Mouse (Mus musculus) left cerebral cortex, adult 9 months (tissue): ENCODE results near the gene Emp3.
"Not testable (repeated sequence)": the region's sequence is repeated elsewhere in the genome, so short reads cannot be mapped to it uniquely, and the experiment has no call there.

Source experiments
- DNase-seq, 2 experiments: peaks; one replicate each; pipeline ENCODE4 v3.0.0; 2022; ENCODE audit warnings: low spot score in 2 of 2

Emp3 gene

DNA sequence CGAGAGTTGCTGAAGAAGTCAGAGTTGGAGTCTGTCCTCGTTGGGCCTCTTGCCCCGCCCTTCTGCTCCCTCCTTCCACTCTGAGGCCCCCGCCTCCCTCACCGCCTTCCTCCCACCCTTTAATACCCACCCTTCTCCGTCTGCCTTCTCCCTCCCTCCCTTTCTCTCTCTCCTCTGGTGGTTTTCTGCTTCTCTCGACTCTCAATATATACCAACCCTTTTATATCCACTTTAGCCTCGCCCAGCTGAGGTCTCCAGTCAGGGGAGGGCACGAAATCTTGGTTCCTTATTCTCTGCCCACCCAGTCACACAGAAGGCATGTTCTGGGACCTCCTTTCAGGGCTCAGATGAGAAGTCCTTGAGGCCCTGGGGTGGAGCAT lies at the start of gene Emp3:
Gene Emp3 (minus strand): TSS at position 163 of the 380 bp plus-strand sequence.
- no peak for DNase-seq

DNA sequence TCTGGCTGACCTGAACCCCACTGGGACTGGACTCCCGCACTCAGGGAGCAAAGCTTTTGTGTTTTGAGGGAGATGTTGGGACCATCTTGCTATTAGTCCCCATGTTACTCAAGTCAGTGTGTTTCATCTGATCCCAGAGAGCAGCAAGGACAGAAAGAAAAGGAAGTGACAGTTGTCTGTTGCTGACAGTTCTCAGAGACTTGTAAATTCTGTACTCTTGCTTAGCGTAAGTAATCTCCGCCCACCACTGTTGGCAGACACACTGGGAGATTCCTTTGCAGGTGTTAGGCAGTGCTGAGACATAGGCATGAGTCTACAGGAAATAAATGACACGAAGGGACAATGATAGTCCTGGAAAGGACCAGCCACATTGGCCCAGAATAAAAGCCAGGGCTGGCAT lies 35.4 kb upstream of the Emp3 start:
- DNase-seq: no peak

DNA sequence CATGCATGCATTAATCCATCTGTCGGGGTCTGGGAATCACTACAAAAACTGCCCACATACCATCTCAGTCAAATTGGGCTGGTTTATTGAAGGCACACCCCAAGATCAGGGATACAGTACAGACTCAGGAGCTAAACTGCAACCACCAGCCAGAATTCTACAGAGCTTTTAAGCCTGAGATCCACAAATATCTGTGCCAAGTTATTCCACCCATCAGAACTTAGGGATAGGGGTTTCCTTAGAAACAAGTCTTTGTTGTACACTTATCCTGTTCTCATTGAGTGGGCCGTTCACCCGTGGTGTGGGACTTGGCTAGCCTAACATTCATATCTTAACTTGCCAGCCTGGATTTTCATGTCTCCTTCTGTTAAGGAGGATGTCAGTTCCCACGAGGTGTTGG lies 27.9 kb upstream of the Emp3 start:
- peak in 1 of 2 experiments; percentile 25 for DNase-seq

DNA sequence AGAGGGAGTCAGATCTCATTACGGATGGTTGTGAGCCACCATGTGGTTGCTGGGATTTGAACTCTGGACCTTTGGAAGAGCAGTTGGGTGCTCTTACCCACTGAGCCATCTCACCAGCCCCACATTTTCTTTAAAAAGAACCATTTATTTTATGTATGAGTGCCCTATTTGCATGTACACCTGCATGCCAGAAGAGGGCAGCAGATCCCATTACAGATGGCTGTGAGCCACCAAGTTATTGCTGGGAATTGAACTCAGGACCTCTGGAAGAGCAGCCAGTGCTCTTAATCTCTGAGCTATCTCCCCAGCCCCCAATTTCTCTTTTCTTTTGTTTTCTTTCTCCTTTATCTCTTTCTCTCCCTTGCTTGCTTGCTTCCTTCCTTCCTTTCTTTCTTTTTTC lies 22.1 kb upstream of the Emp3 start:
- DNase-seq: not testable (repeated sequence)

DNA sequence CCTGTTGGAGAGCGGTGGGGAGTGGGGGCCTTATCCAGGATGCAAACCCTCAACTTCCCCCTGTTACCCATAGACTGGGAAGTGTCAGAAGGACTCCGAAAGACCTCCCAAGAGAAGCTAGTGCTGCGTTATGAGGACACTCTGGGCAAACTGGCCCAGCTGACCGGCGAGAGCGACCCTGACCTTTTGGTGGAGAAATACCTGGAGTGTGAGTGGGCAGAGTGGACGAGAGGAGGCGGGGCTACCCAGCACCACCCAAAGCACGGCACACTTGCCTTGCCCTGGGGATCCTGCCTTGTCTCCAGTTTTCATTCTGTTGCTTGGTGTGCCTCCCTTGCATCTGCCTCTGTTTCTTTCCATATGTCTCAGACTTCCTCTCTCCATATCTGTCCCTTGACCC lies 20.8 kb upstream of the Emp3 start:
- no peak for DNase-seq

DNA sequence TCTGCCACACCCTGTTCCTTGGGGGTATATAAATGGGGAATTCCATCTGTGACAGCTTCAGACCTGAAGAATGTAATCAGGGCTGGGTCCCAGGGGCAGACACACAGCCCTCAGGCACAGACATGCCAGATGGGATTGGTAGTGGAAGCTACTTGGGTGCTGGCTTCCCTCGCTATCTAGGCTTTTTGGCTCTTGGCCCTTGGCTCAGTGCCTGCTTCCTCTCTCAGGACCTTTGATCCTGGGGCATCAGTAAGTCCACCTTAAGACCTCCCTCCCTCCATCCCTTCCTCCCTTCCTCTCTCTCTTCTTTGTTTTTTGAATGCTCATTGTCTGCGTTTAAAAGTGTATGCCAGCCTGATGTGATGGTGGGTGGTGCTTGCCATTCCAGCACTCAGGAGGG lies 18.6 kb upstream of the Emp3 start:
- DNase-seq: no peak

DNA sequence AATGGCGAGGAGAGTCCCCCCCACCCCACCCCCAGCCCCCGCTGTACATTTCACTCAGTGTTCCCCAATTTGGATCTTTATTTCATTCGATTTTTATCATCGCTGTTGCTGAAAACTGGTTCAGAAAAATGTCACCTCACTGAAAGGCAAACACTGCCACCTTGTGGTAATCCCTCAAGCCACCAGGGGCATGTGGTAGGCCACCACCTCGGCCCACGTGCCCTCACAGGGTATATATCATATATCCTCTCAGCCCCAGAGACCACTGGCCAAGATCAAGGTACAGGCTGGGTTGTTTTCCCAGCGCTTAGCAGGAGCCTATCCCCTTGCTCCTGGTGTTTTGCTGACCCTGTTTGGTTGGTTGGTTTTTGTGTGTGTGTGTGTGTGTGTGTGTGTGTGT lies 13.9 kb upstream of the Emp3 start:
- DNase-seq: peak in 1 of 2 experiments; percentile 55

DNA sequence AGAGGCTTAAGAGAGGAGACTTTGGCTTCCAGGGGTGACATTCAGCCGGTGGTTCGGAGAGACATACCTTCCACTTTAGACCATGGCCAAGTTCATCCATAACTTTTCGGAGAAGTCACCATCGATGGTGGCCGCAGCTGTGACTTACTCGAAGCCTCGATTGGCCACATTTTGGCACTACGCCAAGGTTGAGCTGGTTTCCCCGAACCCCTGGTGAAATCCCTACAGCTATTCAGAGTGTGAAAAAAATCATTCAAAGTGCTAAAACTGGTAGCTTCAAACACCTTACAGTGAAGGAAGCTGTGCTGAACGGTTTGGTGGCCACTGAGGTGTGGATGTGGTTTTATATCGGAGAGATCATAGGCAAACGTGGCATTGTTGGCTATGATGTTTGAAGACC lies 12.6 kb upstream of the Emp3 start:
- DNase-seq: not testable (repeated sequence)

DNA sequence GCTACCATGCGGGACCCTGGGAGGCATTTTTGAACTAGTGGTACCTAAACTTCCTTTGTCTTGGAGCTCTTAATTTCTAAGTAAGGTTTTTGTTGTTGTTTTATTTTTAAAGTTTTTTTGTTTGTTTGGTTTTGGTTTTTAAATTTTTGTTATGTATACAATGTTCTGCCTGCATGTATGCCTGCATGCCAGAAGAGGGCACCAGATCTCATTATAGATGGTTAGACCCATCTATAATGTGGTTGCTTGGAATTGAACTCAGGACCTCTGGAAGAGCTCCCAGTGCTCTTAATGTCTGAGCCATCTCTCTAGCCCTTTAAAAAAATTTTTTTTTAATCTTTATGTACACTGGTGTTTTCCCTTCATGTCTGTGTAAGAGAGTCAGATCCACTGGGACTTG lies 8.5 kb upstream of the Emp3 start:
- no peak for DNase-seq

DNA sequence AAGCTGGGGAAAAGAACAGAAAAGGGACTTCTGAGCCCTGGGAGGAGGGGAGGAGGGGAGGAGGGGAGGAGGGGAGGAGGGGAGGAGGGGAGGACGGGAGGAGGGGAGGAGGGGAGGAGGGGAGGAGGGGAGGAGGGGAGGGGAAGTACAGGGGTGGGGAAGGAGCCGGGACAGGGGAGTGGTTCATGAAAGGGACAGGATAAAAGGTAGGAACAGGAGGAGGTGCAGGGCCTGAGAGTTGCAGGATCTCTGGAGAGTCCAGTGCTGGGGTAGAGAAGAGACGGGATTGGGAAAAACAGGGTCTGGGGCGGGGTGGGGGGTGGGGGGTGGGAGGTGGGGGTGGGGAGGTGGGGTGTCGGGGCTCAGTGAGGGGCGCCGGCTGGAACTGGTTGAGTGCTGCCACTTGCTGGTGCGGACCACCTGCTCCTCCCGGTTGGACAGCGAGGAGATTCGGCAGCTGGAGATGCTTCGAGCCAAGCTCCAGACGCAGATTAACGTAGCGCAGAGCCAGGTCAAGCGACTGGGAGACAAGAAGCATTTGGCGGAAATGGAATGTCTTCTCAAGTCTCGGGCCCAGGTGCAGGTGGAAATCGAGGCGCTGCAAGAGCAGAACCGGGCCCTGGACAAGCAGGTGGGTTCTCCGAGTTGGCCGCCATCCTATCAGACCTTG lies 7.6 kb upstream of the Emp3 start:
- DNase-seq: no peak

DNA sequence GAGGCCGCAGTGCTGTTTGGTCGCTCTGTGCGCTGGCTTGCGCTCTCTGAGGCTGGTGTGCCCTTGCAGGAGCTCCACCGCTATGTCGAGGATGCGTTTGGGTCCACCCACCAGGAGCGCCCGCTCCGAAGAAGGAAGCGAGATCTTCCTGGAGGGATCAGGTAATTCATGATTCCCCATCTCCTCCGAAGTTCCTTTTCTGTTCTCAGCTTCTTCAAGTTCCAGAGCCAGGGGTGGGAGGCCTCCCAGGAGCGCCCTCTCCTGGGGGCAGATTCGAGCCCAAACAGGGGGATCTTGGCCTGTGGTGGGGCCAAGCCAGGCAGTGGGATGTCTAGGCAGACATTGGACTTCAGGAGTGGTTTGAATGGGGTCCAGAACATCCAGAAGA lies 3.2 kb upstream of the Emp3 start:
- no peak for DNase-seq

DNA sequence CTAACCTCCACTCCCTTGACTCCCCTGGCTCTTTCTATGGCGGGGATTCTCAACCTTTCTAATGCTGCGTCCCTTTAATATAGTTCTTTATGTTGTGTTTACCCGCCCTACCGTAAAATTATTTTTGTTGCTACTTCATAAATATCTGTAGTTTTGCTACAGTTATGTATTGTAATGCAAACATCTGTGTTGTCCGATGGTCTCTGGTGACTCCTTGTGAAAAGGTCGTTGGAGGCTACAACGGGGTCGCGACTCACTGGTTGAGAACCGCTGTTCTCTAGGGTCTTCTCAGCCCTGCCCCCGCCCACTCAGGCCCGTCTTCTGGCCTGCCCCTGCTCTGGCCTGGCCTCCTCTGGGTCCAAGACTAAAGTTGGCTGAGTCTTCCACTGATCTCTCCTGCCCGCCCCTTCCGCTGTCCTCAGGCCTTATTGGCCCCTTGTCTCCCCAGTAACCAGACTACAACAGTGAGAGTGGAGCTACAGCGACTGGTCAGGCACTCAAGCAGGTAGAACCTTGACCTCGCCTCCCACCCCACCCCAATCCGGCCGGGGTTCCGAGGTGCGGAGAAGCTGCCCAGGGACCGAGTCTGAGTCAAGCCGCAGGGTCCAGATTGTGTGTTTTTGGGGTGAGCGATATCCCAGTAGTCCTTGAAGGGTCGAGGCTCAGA lies 2.7 kb upstream of the Emp3 start, which contains the start of gene Ccdc114:
Gene Ccdc114 (plus strand): TSS at position 311 of the 667 bp plus-strand sequence.
- peak in 1 of 2 experiments; percentile 36 for DNase-seq

DNA sequence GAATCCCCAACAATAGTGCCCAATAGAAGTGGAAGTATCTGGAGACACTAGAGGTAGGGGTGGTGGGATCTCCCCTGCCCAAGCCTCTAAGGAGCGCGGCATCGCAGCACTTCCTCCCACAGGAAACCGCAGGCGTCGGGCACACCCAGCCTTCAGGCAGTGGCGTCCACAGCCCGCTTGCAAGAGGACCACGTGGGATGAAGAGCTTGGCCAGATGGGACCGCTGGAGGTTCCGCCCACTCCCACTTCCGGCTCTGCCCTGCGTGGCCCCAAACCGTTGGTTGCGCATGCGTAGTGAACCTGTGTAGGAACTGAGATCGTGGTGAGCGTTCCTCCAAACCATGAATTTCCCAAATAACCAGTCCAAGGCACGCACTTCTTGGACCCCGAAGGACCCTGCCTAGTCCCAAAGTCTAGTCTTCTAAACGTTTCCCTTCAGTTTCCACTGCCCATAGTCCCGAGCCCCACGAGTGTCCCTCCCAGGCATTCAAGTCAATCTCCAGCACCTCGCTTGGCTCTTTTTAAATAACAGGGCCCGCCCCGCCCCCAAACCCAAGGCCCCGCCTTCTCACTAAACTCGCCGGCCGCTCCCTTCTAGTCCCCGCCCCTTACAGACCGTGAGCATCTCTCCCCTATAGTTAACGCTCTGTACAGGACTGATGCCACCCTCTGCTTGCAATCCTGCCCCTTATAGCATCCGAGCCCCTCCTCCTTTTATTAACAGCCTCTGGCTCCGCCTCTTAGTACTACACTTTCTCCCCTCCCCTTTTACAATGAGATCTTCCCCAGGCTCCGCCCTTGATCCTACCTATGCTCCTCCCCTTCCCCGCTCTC lies 1.9 kb upstream of the Emp3 start:
- peak; percentile 89 to 96 for DNase-seq

DNA sequence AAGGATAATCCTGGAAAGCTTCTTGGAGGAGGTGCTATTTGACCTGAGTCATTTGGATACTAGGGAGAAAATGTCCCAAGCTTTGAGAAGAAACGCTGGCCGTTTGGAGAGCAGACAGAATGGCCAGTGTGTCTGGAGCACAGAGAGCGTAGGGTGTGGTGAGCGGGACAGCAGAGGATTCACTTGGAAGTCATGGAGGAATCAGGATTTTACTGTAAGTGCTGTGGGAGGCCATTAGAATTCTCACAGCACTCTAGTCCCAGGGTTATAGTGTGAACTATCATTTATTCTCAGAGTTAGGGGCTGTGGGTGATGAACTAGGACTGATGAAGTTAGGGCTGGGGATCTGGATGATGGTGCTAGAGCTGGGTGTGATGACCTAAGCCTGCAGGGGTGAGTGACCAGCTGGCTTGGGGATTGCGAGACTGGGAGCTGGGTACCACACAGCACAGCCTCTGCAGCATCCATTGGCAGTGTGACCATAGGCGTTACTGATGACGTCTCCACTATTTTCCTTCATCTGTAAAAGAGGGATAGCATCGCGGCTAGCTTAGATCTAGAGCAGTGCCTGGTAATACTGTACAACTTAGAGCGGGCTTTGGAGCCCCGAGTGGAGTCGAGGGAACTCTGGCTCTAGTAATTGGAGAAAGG lies 871 bp upstream of the Emp3 start:
- DNase-seq: no peak

DNA sequence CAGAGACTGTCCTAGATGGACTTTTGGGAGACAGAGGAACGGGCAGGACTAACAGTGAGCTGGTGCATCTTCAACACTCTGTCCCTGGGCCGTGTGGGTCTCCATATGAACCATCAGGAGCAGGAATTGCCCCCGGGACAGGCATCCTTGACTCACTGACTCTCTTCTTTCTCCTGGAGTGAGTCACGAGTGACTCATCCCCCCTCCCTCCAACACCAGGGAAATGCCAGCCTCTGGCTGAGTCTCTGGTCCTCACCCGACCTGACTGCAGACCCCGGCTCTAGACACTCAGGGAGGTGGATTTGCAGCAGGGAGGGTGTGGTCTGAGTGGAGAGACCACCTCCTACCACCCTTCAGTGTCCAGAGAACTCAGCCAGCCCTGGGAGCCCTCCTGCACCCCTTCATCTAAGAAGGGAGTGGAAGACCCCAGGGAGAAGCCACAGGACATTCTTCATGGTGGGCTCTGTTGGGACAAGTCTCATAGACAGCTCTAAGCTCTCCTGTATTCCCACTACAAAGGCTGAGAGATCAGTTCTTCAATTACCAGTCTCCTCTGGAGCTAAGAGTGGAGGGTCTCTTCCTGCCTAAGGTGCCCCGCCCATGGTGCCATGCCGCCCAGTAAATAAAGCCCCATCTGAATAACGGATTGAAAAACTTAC lies 492 bp downstream of the Emp3 start:
- DNase-seq: no peak

DNA sequence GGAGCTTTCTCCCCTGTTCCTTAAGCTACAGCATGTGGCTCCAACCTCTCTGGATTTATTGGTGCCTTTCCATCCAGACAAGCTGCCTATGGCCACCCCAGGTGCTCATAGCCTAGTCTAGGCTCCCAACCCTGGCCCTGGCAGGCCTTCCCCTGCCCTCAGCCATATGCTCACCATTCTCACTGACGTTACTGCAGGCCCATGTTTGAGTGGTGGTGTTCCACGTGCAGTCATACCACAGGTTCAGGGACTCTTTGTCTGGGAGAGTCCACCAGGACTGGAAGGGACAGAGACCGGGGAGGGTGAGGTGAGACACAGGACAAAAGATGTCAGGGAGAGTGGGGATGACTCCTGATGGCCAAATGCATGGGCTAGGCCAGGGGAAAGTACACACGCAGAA lies 1.4 kb downstream of the Emp3 start:
- DNase-seq: no peak

DNA sequence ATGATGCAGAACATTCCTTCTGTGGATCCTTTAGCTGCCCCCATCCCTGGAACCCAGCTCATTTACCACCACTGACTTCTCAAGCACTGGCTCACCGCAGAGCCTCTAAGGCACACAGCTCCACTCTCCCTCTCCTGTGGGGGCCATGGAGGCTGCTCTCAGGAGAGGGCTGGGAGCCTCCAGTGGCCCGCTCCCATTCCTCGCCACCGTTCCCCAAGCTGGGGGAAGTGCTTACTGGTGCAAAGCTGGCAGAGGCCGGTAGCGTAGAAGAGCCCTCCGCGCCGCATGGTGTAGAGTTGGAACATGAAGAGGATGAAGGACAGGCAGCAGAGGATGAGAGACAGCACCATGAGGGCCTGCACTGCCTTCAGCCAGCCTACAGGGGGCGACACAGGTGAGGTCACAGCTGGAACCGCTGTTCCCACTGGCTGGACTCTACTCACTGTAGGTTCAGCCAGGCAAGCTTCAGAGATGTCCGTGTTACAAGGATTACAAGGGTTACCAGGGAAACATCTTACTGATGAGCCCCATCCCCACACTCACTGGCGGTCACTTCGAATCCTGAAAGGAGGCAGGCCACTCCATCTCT lies 2.0 kb downstream of the Emp3 start:
- DNase-seq: no peak

DNA sequence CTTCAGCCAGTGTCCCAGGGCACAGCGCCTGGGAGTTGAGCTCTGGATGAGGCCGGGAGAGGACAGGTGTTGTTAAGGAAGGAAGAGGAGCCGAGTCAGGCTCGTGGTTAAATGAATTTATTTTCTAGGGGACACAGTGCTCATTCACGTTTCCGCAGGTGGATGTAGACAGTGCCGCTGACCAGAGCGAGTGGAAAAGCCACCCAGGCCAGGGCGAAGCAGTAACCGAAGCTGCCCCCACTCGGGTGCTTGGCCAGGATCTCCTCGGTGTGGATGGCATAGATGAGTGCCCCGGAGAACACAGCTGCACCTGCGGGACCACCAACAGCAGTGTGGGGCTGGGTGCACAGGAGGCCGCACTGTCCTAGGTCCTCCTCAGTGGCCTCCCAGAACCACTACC lies 3.3 kb downstream of the Emp3 start:
- DNase-seq: no peak

DNA sequence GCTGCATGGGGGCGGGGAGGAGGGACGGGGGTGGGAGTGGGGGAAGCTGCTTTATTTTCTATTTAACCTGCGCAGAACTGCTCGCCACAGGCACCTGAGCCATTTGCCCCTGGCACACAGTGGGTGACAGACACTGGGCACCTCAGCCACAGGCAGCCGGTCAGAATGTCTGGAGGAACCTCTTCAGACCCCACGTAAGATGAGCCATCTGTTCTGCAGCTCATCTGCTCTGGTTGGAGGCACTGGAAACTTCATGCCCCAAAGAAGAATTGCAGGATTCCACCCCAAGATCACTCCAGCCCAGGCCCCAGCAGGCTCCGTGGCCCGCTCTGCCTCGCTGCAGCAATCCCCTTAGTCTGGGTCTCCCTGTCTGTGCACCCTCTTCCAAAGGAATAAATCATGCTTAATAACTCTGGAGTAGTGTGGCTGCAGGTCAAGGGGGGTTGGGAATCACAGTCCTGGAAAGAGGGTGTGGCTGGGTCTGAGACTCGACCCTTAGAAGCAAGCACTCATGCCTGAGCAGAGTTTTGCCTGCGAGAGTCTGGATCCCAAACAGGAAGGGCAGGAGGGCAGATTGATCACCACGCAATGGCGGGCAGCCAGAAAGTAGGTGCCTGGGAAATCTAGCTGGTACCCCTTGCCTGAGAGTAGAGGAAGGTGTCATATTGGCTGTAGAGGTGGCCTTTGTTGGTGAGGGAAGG lies 4.0 kb downstream of the Emp3 start:
- DNase-seq: no peak
